Mouse (Mus musculus): ENCODE measurements around the gene Hmcn2.
A peak's percentile ranks its signal among the peaks of the same experiment; 100 is the strongest.

Gene Hmcn2

GRCm38 (mm10) chr2:31422576-31422975 is 108.4 kb downstream of the Hmcn2 start:
- no peak for DNase-seq

- no peak for DNase-seq
Measured at GRCm38 (mm10) chr2:31431477-31431876, 117.3 kb downstream of the Hmcn2 start.

GRCm38 (mm10) chr2:31434746-31435145 is 120.5 kb downstream of the Hmcn2 start:
- no peak for DNase-seq

DNA sequence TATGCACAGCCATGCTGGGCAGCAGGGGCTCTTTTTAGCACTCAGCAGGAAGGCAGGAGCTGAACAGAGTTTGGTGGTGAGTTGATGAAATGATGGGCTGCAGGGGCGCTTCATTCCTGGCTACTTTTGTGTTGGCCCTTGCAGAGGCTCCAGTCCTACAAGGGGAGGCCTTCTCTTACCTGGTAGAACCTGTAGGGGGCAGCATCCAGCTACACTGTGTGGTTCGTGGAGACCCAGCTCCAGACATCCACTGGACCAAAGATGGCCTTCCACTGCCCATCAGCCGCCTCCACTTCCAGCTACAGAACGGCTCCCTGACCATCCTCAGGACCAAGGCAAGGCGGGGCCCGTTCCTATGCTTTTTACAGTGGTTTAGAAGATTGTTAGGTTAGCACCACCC is 121.4 kb downstream of the Hmcn2 start:
- peak; percentile 29 for DNase-seq

GRCm38 (mm10) chr2:31437480-31438245 is 123.4 kb downstream of the Hmcn2 start:
- DNase-seq, result no peak

GRCm38 (mm10) chr2:31439576-31439975 is 125.4 kb downstream of the Hmcn2 start:
- no peak for DNase-seq

DNA sequence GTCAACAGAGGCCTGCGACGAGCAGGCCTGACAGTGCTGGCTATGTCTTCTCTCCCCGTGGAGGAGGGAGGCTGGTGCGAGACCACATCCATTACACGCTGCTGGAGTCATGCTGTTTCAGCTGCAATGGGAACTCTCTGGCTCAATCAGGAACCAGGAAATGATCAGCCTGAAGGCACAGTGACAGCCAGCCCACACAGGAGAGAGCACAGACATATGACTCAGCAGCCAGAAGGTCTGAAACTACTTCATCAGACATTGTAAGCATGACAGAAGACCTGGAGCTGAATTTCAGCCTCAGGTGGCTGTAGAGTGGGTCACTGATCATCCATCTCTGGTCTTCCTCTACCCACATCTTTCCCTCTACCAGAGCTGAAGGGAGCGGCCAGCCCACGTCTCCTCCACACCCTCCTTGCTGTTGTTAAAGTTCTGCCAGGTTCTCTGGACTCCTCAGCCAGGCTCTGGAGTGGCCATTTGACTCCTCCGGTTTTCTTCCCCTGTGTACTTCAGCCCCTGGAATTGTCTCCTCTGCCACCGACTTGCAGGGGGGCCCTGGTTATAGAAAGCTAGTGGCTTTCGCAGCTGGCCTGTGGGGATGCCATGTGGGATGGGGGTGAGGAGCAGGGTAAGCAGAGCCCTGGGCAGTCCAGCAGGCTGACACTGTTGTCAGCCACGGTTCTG is 128.4 kb downstream of the Hmcn2 start:
- DNase-seq, result no peak

GRCm38 (mm10) chr2:31446036-31446435 is 131.8 kb downstream of the Hmcn2 start:
- DNase-seq, result no peak

DNA sequence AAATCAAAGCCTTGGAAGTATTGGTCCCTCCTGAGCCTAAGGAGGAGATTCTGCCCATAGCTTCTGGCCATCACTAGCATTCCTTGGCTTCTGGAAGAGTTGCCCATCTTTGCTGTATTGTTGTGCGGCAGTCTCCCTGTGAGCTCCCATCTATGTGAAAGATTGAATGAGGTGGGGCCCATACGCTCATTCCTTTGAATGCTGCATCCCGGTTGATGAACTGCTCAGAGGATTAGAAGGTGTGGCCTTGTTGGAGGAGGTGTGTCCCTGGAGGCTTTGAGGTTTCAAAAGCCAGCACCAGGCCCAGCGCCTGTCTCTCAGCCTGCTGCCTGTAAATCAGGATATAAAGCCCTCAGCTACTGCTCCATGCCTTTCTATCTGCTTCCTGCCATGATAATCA is 132.2 kb downstream of the Hmcn2 start:
- DNase-seq, result no peak

DNA sequence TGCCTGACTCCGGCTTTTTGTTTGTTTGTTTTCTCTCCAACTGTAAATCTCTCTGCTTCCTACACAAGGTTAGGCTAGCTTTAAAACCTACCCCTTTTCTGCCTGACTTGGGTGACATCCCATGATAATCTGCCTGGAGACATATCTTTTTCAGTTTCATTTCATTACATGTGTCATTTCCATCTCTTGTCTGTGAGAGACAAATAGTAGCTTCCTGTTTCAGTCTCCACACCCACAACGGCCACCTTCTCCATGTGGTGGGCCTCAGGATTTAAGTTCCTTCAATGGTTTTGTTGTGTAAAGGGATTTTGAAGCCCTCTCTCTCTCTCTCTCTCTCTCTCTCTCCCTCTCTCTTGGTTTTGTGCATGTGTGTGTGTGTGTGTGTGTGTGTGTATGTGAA is 133.3 kb downstream of the Hmcn2 start:
- no peak for DNase-seq

DNA sequence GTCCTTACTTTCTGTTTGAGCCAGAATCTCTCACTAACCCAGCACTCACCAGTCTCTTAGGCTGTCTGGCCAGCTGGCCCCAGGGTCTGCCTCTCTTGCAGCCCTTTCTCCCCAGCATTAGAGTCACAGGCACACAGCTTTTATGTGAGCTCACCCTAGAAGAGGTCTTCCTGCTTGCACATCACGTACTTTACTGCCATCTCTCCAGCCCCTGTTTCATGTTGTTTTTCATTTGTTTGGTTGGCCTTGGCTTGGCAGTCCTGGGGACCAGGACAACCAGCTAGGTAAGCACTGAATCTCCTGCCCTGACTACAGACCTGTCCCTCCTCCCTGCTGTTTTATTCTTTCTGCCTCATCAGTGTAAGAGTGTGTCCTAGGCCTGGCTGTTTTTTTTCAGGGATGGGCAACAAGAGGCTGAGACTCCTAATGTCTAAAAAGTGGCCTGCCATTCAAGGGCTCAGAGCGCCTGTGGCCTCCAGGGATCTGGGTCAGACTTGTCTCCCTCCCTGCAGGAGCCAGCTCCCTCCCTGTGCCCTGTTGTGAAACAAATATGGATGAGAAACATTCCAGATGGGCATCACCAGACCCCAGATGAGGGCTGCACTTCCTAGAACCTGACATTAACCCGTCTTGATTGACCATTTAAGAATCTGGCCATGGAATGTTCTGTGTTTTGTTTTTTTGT is 134.7 kb downstream of the Hmcn2 start:
- no peak for DNase-seq

DNA sequence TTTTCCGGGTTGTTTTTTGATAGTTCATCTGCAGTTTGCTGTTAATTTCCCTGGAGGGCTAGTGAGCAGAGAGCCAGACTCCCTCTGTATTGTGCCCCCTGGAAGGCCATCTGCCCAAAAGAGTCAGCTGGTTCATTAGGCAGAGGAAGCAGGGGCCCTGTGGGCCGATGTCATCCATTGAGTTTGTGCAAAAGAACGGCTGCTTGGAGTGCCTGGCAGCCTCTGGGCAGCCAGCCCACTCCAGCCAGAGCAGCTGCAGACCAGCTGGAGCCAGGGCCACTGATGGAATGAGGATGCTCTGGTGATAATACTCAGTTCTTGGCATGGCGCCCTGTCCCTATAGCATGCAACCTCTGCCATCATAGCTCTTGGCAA is 135.2 kb downstream of the Hmcn2 start:
- no peak for DNase-seq

GRCm38 (mm10) chr2:31449902-31450301 is 135.7 kb downstream of the Hmcn2 start:
- no peak for DNase-seq

DNA sequence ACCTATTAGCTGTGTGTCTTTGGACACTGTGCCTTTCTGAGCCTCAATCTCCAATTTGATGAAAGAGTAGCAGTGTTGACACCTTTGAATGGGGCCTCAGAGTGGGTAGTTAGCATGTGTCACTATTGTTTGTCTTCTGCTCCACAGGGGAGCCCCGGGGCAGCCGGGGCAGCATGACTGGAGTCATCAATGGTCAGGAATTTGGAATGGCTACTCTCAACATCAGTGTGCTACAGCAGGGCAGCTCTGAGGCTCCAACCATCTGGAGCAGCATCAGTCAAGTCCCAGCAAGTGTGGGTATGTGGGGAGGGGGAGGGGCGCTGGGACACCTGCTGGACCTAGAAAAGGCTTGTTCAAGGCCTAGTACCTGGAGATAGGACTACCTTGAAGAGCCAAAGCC is 136.4 kb downstream of the Hmcn2 start:
- no peak for DNase-seq

DNA sequence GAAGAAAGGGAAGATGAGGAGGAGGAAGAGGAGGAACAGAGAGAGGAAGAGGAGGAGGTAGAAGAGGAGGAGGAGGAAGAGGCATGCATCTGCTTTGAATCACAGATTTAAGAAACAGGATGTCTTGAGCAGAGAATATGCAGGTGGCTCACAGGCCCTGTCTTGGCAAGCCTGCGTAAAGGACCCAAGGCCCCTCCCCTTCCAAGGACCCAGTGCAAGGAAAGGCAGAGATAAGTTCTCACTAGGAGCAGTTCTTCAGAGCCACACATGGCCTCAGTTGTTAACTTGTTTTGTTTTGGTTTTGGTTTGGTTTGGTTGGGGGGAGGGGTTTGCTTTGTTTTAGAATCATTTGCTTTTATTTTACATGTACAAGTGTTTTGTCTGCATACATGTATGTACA is 137.3 kb downstream of the Hmcn2 start:
- peak; percentile 55 for DNase-seq

DNA sequence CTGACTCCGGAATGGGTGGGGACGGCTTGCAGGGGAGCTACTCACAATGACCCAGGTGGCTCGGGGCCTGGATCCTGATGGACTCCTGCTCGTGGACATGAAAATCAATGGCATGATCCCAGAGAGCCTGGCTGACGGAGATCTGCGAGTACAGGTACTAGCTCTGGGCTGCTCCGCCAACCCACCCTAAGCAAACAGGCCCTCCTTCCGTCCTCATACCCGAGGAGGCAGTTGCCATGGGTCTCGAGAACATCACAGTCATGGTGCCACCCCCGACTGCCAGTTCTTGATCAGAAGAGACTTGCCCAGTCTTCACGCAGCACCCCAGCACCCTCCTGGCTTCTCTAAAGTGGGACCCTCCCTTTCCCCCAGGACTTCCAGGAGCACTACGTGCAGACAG is 138.8 kb downstream of the Hmcn2 start:
- DNase-seq, result no peak

GRCm38 (mm10) chr2:31453559-31454177 is 139.5 kb downstream of the Hmcn2 start:
- peak; percentile 48 for DNase-seq

DNA sequence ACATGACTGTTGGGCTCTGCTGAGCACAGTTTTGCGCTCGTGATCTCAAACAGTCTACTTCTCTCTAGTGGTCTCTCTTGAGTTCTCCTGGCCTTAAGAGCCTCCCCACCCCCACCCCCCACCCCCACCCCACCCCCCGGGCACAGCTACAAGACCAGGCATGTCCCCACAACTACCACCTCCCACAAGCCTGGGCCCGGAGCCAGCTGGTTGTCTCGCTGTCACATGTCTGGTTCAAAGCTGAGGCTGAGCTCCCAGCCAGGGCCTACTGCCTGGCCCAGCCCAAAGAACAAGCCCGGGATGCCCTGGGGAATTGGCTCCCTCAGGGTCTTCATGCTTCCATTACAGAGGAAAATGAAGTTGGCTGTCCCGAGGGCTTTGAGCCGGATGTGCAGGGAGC is 140.1 kb downstream of the Hmcn2 start:
- DNase-seq, result no peak

GRCm38 (mm10) chr2:31455418-31455817 is 141.2 kb downstream of the Hmcn2 start:
- no peak for DNase-seq

DNA sequence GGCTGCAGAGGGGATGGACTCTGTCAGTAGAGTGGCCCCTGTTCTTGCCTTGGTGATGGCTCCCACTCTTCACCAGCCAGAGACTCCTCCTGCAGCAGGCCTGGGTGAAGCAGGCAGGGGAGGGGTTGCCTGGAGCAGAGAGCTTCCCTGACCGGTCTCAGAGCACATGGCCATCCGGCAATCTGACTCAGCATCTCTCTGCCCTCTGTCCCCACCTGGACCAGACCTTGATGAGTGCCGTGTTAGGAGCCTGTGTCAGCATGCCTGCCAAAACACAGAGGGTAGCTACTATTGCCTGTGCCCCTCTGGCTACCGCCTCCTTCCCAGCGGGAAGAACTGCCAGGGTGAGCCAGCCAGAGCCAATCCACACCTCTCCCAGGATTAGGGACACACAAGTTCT is 144.2 kb downstream of the Hmcn2 start:
- no peak for DNase-seq

GRCm38 (mm10) chr2:31458989-31459936 is 145.0 kb downstream of the Hmcn2 start:
- DNase-seq, result peak; percentile 34

- DNase-seq, result peak; percentile 87
Measured at GRCm38 (mm10) chr2:31460025-31460571, 145.9 kb downstream of the Hmcn2 start.
